Mouse (Mus musculus) left cerebral cortex, postnatal 36 days (tissue): ENCODE measurements around the gene Cyp1a2. TPM values are rescaled to one million over a fixed set of nuclear protein-coding genes. Genes with fewer than 3 reads are reported as not detected.
A peak's percentile ranks its signal among the peaks of the same experiment; 100 is the strongest.

Experiments
- DNase-seq, 2 experiments: peaks; one replicate each; pipeline ENCODE4 v3.0.0; 2021 to 2022; ENCODE audit warnings: low spot score in 2 of 2, mixed read lengths in 1 of 2
- intact Hi-C: fragments of 180-260 bp; cut with DNase I; formaldehyde crosslinking; loops from one replicate; pipeline ENCODE4 v1.15.1; 2025
- total RNA-seq, 2 experiments: library from RNA; stranded (reverse); gene quantifications; 2 replicates each; pipeline ENCODE4 v1.2.3; 2021

The Cyp1a2 gene
- total RNA-seq, 2 experiments from 2014 or later = not detected

GRCm38 (mm10) chr9:57650786-57651311 lies 32.7 kb downstream of the Cyp1a2 start:
- no peak for DNase-seq
- intact Hi-C loops = no loop called here

- intact Hi-C loops = no loop called here
- no peak for DNase-seq
Observed at GRCm38 (mm10) chr9:57650130-57650785, 33.2 kb downstream of the Cyp1a2 start.

DNA sequence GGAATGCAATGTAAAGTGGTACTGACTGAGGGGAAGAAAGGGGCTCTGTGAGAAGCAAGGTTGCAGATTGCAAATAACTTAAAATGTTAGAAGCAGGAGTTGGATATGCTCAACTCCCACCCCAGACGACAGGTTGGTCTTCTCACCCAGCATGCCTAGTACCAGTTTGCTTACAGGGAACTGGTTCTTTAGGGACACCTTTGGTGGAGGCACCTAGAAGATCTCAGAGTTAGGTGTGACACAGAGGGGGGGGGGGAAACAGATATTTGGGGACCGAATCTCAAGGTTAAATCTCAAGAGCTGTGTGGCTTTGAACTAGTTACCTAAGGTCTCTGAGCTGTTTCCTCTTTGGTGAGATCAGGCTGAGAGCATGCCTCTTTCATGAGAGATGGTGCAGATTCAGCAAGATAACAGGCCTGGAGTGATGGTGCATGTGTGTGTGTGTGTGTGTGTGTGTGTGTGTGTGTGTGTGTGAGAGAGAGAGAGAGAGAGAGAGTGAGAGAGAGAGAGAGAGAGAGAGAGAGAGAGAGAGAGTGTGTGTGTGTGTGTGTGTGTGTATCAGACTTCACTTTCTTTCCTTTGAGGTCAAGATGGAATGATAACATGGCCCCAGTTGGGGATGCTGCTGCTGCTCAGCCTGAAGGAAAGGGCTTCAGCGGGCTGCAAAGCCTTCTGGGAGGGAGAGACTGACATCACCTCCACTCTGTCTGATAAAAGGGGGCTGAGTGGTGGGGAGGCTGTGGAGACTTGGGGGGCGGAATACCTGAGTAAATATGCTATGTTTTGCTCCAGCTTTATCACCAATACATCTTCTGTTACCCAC lies 36.0 kb downstream of the Cyp1a2 start:
- DNase-seq = no peak
- intact Hi-C loops = loop anchor here (5.0 kb wide), 1 partner anchor 55 kb away; no protein-coding TSS in a partner anchor

GRCm38 (mm10) chr9:57646551-57647103 lies 36.9 kb downstream of the Cyp1a2 start:
- intact Hi-C loops = loop anchor here (5.0 kb wide), 1 partner anchor 54 kb away; no protein-coding TSS in a partner anchor
- no peak for DNase-seq

DNA sequence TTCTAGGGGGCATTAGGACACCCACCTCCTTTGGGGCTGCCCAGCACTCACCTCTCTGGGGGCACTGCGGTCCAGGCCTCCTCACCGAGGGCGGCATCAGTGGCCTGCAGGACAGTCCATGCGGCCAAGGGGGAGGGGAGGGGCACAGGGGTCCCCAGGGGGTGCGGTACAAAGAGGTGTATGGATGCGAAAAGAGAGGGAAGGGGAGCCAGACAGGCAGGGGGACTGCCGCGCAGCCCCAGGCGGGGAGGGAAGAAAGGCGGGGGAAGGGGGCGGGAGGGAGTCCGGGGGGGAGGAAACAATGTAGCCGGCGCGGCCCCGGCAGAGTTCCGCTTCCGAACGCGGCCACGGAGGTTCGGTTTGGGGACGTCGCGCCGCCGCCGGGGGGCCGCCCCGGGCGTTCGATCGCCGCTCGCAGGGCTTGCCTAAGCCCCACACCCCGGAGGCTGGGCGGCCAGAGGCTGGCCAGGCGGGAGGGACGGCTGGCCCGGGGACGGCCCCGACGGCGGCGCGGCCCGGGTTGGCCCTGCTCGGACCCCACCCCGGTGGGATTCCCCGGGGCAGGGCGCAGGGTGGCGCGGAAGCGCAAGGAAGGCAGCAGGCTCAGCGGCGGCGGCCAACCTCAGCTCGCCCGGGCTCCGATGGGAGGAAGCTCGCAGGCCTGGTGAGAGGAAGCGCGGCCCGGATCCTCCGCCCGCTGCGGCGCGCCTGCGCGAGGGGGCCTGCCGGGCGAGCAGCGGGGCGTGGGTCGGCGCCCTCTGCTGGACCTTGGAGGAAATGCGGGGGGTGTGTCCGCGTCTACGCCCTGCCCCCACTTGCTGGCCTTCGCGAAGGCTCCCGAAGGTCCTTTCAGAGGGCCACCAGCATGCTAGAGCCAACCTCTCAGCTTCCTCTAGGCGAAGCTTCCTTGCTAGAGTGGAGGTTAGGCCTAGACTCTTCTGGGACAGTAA lies 38.3 kb downstream of the Cyp1a2 start:
- intact Hi-C loops = loop anchor here (1.0 to 5.0 kb wide), 2 partner anchors 16 to 53 kb away; no protein-coding TSS in a partner anchor
- peak; percentile 91 to 93 for DNase-seq

DNA sequence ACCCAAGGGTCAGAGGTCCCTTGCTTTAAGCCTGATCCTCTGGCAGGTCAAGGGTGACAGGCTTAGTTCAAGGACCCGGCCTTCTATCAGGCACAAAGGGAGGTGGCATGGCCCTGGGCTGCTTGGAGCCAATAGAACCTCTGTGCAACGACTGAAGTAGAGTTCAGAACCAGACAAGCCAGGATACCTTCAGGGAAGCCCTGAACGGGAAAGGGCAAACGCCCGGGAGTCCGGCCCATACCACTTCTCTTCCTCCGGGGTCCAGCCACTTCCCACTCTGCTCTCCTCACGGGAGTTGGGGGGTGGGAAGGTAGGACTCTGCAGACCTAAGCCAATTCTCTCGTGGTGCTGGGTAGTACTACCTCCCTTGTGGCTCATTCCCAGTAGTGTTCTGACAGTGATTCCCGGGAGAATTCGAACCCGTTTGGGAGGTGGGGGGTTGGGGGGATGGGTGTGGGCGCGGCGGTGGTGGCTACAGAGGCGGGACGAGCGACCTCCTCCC lies 39.0 kb downstream of the Cyp1a2 start:
- intact Hi-C loops = no loop called here
- DNase-seq = no peak

GRCm38 (mm10) chr9:57643856-57644180 lies 39.7 kb downstream of the Cyp1a2 start:
- intact Hi-C loops = no loop called here
- DNase-seq = no peak

- DNase-seq = no peak
- intact Hi-C loops = no loop called here
Observed at GRCm38 (mm10) chr9:57643169-57643855, 40.2 kb downstream of the Cyp1a2 start.

- DNase-seq = no peak
- intact Hi-C loops = no loop called here
Observed at GRCm38 (mm10) chr9:57641775-57642550, 41.5 kb downstream of the Cyp1a2 start.

DNA sequence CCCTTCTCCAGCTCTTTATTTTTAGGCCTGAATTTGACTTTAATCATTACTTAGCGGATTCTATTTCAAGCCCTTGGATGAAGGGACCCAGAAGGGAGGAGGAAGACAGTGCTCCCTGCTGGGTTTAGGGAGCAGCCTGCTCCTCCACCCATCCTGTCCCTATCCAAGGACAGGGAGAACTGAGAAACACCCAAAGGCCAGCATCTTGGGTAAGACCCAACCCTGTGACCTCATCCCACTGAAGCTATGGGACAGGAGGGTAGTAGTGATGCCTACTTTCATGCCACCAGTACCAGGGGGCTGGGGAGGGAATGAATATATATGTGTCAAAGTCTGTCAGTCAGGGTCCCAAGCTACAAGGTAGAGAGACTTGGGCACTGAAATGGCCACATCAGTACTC lies 42.5 kb downstream of the Cyp1a2 start:
- DNase-seq = no peak
- intact Hi-C loops = no loop called here

- intact Hi-C loops = no loop called here
- no peak for DNase-seq
Observed at GRCm38 (mm10) chr9:57640384-57640783, 43.1 kb downstream of the Cyp1a2 start.

DNA sequence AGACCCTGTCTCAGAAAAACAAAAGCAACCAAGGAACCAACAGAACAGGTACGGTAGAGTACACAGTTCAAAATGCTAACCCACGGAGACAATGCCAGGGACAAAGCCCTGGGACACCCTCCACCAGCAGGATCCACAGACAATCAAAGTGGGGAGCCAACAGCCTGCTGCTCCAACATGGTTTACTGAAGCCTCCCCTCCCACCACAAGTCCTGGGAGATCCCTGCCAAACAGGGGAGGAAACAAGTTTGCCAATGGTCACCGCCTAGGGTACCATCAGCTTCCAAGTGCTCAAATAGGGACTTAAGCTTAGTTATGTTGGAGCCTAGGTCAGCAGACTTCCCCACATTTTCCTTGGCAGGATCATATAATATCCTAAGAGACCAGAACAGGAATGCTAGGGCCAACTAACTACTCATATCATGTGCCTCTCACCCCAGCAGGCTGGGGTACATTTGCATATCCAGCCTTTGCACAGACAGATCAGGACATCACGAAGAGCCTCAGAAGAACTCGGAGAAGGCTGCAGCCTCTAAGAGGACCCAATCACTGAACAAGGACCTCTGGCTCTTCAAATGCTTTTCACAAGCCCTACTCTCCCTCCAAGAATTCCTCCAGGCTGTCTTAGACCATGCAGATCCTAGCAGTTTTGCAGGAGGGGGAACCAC lies 43.7 kb downstream of the Cyp1a2 start:
- DNase-seq = no peak
- intact Hi-C loops = no loop called here

DNA sequence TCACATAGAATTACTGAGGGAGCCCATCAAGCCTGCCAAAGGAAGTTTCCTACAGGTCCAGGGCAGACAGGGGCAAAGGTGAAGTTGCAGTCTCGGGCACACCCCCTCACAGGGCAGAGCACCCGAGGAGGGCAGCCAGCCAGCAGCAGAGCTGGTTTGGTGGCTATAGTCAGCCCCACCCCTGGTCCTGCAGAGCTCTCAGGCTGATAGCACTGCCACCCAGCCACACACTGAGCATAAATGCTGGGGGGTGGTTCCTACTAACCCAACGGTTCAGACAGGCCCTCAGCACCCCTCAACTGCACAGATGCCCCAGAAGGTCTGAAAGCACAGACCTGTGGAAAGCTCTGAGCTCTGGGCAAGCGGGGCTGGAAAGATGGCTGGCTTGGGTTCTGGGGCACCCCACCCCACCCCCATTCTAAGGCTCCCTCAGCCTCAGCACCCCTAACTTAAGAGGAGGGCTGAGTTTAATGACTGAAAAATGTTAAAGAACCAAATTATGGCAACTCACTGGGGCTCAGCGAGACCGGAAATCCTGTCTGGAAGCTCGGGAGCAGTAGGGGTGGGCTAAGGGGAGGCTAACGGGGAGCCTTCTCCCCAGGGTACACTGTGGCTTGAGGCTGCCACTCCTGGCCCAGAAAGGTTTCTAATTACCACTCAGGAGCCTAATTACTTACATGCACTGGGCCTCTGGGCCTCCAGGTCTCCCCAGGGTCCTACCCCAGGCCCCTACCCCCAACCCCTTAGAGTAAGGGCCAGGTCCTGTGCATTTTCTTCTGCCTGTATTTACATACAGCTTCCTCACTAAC lies 44.6 kb downstream of the Cyp1a2 start:
- intact Hi-C loops = no loop called here
- no peak for DNase-seq

DNA sequence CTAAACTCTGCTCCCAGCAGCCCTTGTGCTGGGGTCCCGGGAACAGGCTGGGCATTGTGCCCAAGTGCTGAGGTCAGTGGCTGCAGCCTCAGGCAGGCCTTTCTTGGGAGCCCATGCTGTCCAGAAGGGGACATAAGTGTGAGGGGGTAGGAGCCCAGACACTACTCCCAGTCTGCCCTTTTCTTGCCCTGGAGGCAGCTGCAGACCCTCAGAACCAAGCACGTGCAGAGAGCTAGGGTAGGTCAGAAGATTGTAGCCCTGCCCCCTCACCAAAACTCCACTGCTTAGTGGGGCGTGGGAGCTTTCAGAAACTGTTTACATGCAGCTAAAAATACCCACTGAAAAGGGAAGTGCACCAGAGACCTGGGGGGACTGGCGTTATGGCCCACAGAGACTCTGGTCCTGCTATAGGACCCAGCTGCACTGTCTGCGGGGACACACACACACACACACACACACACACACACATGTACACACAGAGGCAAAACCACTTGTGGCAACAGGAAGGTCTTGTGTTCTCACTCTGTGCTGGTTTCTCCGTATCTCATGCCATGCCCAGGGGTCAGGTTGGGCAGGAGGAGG lies 45.7 kb downstream of the Cyp1a2 start:
- DNase-seq = no peak
- intact Hi-C loops = no loop called here

GRCm38 (mm10) chr9:57637272-57637671 lies 46.2 kb downstream of the Cyp1a2 start:
- DNase-seq = no peak
- intact Hi-C loops = no loop called here

DNA sequence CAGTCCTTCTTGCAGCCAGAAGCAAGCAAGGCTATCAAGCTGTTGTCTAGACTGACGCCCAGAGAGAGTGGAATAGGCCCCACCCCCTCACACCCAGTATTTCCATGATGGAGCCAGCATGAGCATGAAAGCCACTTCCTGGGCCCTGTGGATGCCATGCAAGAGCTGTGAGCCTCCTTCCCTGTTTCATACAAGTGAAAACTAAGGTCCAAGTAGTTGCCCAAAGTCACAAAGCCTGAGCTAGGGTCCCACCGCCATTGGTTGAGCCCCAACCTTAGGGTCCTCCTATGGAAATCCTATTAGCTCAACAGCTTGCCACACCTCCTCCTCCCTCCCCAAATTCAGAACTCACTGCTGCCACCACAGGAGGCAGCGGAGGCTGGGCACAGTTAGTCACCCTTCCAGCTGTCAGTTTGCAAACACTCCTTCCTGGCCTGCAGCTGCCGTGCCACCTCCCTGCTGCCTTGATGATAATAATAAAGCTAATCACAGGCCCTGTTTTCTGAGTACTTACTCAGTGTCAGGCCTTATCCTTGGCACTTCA lies 50.0 kb downstream of the Cyp1a2 start:
- peak in 1 of 2 experiments; percentile 45 for DNase-seq
- intact Hi-C loops = no loop called here
